Mouse (Mus musculus) kidney, adult 11 months (tissue): ENCODE data around the gene Samhd1.
A peak's percentile ranks its signal among the peaks of the same experiment; 100 is the strongest.

Source experiments
- DNase-seq: peaks from one replicate; pipeline ENCODE4 v3.0.0; 2022

The Samhd1 gene

GRCm38 (mm10) chr2:157135529-157136120 is 560 bp upstream of the Samhd1 start:
- no peak for DNase-seq

DNA sequence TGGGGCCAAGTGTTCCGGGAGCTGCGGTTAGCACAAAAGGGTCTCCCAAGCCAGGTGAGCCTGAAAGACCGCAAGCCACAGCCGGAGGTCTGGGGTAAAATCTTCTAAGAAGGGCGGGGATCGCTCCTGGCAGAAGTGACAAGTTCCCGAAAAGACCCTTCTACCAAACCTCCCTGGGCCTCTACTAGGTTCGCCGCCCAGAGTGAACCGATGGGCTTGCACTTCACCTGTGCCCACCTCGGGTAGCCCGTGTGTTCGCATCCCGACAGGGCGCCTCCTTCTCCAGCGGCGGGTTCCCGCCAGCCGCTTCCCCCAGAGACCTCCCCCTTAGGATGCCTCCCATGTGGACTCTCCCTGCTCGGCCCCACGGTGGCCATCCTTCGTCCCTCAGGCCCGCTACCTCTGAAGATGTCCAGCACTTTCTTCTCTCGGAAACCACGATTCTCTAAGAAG is 560 bp downstream of the Samhd1 start:
- DNase-seq, result no peak

DNA sequence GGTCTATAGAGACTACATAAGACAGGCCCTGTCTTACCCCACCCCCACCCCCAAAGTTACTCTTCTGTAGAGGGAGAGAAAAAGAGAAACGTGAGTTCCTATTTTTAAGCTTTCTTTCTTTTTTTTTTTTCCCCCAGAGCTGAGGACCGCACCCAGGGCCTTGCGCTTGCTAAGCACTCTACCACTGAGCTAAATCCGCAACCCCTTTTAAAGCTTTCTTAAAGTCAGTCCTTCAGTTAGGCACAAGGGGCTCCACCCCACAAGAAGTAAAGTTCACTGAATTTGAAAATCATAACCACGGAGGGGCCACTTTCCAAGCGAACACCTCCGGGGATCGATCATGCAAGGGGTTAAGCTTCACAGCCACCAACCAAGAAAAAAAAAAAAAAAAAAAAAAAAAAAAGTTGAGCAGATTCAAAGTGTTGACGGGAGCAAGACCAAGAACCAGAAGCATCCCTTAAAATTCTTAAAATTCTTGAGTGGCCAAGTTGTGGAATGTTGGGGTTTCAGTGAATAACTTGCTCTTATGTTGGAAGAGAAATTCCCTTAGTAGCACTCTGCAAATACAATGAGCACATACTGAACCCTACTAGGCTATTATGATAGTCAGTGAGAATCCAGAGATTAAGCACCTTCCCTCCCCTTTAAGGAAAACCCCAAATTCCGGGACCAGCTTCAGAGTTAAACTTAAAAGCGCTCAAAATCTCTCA is 1.1 kb downstream of the Samhd1 start:
- DNase-seq, result no peak

GRCm38 (mm10) chr2:157132686-157133540 is 2.2 kb downstream of the Samhd1 start:
- DNase-seq, result no peak

GRCm38 (mm10) chr2:157132086-157132485 is 3.0 kb downstream of the Samhd1 start:
- DNase-seq, result no peak

GRCm38 (mm10) chr2:157130813-157131514 is 4.1 kb downstream of the Samhd1 start:
- DNase-seq, result peak; percentile 13

DNA sequence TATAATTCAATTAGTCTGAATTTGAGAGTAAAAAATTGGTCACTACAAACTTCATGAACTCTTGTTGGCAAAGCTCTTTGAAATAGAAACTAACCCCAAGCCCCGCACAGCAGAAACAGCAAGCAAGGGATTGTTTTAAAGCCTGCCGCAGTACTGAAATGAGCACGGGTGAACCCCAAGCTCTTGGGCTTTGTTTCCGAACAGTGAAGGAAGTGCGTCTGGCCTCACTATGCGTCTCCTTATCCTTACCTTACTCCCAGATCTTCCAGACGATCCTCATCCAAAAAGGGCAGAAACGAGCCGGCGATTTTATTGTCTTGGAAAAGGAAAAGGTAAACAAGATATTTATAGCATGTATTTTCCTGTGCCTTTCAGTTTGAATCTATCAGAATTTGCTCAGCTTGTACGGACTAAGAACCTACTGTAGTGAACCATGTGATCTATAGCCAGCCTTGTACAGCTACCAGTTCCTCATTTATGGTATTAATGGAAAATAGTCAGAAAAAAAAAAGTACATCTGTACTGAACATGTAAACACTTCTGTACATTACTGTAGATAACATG is 5.4 kb downstream of the Samhd1 start:
- no peak for DNase-seq

- DNase-seq, result no peak
These were observed 6.0 kb downstream of the Samhd1 start for GRCm38 (mm10) chr2:157129096-157129495.

- DNase-seq, result no peak
These were observed 7.0 kb downstream of the Samhd1 start for GRCm38 (mm10) chr2:157128072-157128471.

- no peak for DNase-seq
These were observed 7.7 kb downstream of the Samhd1 start for GRCm38 (mm10) chr2:157127370-157127769.

GRCm38 (mm10) chr2:157125246-157125645 is 9.8 kb downstream of the Samhd1 start:
- DNase-seq, result no peak

GRCm38 (mm10) chr2:157121766-157122165 is 13.3 kb downstream of the Samhd1 start:
- no peak for DNase-seq

- DNase-seq, result no peak
These were observed 16.0 kb downstream of the Samhd1 start for GRCm38 (mm10) chr2:157119075-157119474.

DNA sequence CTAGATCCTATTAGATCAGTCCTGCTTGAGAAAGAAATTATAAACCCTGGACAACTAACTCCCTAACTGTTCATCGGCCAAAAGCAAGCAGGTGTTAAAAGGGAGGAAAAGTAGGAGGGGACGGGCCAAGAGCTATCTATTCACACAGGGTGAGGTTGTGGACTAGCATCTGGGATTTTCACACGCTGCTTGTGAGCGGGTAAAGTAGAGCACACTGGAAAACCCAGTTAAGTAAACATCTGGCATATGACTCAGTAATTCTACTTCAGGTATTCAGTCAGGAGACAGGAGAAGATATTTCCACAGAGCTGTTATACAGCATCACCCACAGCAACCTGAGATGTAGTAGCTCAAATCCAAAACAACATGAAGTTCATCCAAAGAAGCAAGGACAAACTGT is 16.5 kb downstream of the Samhd1 start:
- DNase-seq, result no peak

DNA sequence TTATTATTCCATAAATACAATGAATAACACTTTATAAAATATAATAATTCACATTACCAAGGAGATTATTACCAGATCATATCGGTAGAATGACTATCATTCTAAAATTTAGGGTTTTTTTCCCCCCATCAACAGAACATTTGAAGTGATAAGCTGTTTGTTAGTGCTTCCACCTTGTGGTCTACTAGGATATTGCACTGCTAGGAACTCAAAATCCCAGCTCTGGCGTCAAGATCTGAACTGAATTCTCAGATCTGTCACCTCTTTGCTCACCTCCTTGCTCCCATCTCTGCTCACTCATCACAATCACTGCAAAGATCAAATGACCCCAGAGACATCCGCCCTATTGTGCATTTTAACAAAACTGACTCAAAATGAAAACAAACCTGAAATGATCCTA is 18.1 kb downstream of the Samhd1 start:
- no peak for DNase-seq

DNA sequence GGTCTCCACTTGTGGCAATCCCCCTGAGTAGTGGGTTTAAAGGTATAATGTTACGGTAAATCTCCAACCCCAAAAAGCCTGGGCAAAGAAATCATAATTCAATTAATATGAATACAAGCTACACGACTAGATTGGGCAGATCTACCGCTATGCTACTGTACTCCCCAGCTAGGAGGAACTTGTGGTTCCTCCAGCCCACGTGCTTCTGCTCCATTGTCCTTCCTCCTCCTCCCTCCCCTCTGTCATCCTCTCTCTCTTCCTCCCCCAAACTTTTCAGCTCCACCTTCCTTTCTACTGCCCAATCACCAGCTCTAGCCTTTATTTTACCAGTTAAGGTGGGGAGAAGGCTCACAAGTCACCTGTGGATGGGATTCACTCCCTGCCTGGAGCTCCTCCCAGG is 26.8 kb downstream of the Samhd1 start:
- no peak for DNase-seq

DNA sequence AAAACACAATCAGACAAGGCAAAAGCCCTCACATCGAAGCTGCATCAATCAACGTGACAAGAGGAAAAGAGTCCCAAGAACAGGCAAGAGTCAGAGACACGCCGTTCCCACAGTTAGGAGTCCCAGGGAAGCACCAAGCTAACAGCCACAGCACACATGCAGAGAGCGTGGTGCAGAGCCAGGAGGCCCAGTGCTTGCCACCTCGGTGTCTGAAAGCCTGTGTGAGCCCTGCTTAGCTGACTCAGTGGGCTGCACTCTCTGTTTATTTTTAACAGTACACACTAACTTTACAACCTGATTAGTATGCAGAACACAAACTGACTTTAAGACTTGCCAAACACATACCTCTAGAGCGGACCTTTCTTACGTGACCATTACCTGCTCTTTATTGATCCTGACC is 30.6 kb downstream of the Samhd1 start:
- no peak for DNase-seq

- no peak for DNase-seq
These were observed 32.8 kb downstream of the Samhd1 start for GRCm38 (mm10) chr2:157102256-157102655.

DNA sequence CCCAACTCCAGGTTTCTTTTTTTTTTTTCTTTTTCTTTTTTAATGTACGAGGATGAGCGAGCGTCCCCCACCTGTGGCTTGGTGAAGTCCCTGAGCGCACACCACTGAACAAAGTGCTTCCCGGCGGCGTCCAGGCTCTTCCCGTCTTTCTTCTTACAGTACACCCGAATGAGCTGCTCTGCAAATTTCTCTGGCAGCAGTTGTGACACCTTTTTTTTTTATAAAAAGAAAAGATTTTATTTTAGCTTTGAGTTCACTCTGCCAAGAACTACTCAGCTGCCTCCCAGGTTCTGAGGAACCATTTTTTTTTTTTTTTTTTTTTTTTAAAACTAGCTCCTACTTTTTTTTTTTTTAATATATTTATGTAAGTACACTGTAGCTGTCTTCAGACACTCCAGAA is 33.4 kb downstream of the Samhd1 start:
- DNase-seq, result no peak

- DNase-seq, result no peak
These were observed 34.8 kb downstream of the Samhd1 start for GRCm38 (mm10) chr2:157100319-157100605.

GRCm38 (mm10) chr2:157099532-157100318 is 35.3 kb downstream of the Samhd1 start:
- peak; percentile 26 for DNase-seq
